Mouse (Mus musculus) bone marrow, adult 2 months (tissue): ENCODE results near the gene Tlx2. TPM values are rescaled to one million over a fixed set of nuclear protein-coding genes. Genes with fewer than 3 reads are reported as not detected.
A peak's percentile ranks its signal among the peaks of the same experiment; 100 is the strongest.

Source experiments
- H3K27ac ChIP-seq: fragments of 200-500 bp; 2 replicates; pipeline ENCODE4 v1.5.1; 2012; ENCODE audit warnings: low read depth, mild to moderate bottlenecking, control low read depth, inconsistent platforms, low read length; ENCODE audit not compliant: control insufficient read depth, poor library complexity, insufficient read depth
- H3K4me1 ChIP-seq: fragments of 200-500 bp; 2 replicates; pipeline ENCODE4 v1.6.1; 2011; ENCODE audit warnings: low read length; ENCODE audit not compliant: control insufficient read depth, insufficient read depth
- H3K4me3 ChIP-seq: fragments of 200-500 bp; replicated peaks from 2 replicates; pipeline ENCODE3; 2011; ENCODE audit warnings: mild to moderate bottlenecking, low read depth, low read length, control low read depth; ENCODE audit not compliant: control insufficient read depth
- CTCF ChIP-seq: fragments of 200-500 bp; IDR thresholded peaks from 2 replicates; pipeline ENCODE4 v1.5.1; 2011; ENCODE audit warnings: low read length, control low read depth; ENCODE audit not compliant: control insufficient read depth, insufficient read depth
- POLR2A ChIP-seq: fragments of 200-500 bp; IDR thresholded peaks from 2 replicates; pipeline ENCODE4 v1.6.1; 2011; ENCODE audit warnings: low read depth, mild to moderate bottlenecking, control low read depth, low read length, borderline replicate concordance; ENCODE audit not compliant: control insufficient read depth
- WGBS: fragments of 180-500 bp; shearing (Covaris S2); methylation state at CpG from one replicate; pipeline ENCODE4 v1.1.7; 2018; 5-methylcytosine and 5-hydroxymethylcytosine counted together
- polyA plus RNA-seq: library from polyadenylated mRNA; stranded (reverse); fragments of >200 nt; gene quantifications from 2 replicates; pipeline ENCODE4 v1.2.4, GENCODE M21; 2011; ENCODE audit warnings: low replicate concordance; ENCODE audit not compliant: missing spikeins, insufficient read depth, insufficient read length

Gene Tlx2
- polyA plus RNA-seq, 1 experiment: not detected

DNA sequence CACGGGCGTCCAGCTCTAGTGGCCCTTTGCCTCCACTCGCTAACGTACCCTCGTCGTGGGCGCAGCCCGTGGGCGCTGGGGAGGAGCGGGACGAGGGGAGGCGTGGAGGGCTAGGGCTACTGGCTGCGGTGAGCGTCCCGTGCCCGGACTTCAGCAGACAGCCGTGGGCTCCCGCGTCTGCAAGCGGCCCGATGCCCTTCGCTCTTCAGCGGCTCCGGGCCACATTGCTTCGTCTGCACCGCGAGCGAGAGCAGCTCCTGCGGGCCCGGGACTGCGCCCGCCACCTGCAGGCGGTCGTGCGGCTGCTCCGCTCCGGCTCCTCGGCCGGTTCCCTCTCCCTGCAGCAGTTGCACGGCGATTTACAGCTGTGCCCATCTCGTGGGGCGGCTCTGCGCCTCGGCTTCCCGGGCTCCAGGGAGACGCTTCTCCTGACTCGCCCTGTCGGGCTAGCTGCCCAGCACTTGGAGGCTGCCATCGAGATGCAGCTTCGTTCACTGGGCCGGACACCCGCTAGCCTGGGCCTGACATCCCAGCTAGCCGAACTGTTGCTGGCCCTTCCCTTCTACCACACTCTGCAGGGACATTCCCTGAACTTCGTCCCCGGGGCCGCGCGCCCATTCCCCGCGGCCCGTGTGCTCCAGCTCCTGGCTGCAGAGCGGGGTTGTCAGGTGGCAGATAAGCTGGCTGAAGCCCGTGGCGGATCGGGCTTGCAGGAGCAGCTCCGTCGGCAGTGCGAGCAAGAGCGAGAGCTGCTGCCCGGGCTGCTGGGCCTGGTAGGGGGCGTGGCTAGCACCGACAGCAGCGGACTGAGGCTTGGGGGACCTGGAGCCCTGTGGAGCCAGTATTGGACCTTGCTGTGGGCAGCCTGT, 31.8 kb upstream of the Tlx2 start:
- TF ChIP-seq CTCF (peak; percentile 45; the same call in 1 of the 2 replicates), POLR2A (peak; percentile 49; the same call in 1 of the 2 replicates)
- Histone ChIP-seq H3K27ac (peak overlapping the region; percentile 79), H3K4me1 (no peaks in the 10 kb centered on the region; the same call in 1 of the 2 replicates), H3K4me3 (peak overlapping the region; percentile 87)
- under 1% methylated on average over 74 of the region's 74 CpGs for WGBS

DNA sequence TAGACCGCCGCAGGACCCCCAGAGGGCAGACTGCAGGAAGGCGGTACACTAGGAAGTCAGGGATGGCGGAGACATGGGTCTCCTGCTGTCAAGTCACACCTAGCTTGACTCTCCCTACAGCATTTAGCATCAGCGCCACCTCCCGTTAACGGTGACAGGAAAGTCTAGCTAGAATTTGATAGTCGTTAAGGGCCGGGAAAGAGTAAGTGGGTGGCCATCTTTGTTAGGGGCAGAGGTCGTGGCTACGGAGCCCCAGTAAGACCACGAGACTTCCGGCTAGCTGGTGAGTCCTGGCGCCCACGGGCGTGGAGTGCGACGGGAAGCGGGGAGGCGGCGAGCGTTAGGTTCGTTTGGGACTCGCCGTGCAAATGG, 31.2 kb upstream of the Tlx2 start, which contains the start of the genes Ccdc142 and Gm42688:
Gene Ccdc142, plus strand, starts transcription at position 286 of the 372 bp plus-strand sequence.
Gene Gm42688, plus strand, starts transcription at position 302 of the 372 bp plus-strand sequence.
- TF ChIP-seq CTCF (peak; percentile 72), POLR2A (peak; percentile 52; the same call in 1 of the 2 replicates)
- Histone ChIP-seq H3K27ac (peak within 1 kb of the TSS; percentile 79), H3K4me3 (peak within 1 kb of the TSS; percentile 87), H3K4me1 (no peaks in the 10 kb centered on the region; the same call in 1 of the 2 replicates)
- under 1% methylated on average over 25 of the region's 25 CpGs for WGBS

DNA sequence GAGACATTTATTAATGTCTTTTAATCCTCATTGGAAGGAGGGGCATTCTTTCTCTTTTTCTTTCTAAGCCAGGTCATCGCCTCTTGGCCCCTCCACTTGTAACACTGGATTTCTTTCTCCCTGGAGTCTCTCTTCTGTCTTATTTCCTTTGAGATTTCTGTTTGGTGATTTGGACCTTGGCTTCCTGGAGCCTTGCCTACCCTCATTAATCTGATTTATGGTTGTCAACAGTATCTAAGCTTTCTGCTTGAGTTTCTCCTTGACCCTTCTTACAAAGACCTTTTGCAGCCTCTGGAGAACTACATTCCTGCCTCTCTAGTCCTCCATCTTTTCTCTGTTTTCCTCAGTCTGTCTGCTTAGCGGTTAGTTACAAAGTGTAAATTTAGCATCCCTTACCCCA, 28.3 kb upstream of the Tlx2 start:
- Histone ChIP-seq H3K4me1 (peaks cover 1% of the 10 kb centered on the region; the same call in 1 of the 2 replicates), H3K27ac (no peak overlapping the region), H3K4me3 (no peak overlapping the region)
- TF ChIP-seq POLR2A (no peak), CTCF (no peak)
- WGBS: 80% methylated on average over 2 of the region's 2 CpGs

DNA sequence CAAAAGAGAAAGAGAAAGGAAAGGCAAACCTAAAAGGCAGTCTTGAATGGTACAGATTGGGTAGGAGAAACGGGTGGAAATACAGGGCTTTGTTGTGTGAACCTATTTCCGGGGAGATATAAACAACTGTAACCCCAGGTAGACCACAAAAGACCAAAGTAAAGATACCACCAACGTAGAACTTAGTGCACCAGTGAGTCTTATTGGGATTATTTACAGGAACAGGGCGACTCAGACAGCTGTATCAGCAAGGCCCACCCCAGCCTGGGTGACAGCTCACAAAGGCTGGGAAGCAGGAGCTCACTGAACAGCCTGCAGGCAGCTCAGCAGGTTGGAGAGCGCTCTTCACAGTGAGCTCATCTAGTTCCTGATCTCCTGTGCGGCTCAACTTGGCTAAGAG, 25.9 kb upstream of the Tlx2 start:
- H3K27ac ChIP-seq: no peak overlapping the region
- WGBS: 51% methylated on average over 6 of the region's 6 CpGs
- no peak for TF ChIP-seq POLR2A
- no peak for TF ChIP-seq CTCF
- H3K4me1 ChIP-seq: peaks cover 1% of the 10 kb centered on the region; the same call in 1 of the 2 replicates
- H3K4me3 ChIP-seq: no peak overlapping the region

DNA sequence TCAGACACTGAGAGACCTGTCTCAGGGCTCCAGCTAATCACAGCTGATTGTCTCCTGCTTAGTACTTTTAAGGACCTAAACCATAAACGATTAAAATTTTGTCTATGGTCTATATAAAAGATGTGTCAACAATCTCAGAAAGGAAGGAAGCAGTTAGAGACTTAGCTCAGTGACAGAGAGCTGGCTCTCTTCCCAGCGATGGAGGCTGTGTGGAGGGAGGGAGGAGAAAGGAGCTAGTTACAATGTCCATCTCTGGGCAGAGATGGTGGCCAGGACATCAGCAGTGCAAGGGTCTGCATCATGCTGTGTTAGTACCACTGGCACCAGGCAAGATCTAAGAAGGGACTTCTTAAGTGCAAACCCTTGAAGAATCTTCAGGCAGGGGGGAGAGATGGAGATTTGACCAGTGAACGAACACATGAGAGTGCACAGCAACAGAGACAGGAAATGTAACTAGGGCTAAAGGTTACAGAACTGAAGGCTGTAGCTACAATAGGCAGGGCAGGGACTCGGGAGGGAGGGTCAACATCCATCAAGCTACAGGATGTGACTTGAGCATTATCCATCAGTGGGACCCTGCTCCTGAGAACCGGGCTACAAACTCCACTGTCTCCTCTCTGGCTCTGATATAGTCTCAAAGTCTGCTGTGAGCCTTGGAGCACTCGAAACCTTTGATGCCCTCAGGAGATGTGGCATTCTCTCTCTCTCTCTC, 22.5 kb upstream of the Tlx2 start:
- H3K4me3 ChIP-seq: no peak overlapping the region
- 10% methylated on average over 6 of the region's 6 CpGs for WGBS
- peaks cover 1% of the 10 kb centered on the region; the same call in 1 of the 2 replicates for H3K4me1 ChIP-seq
- no peak overlapping the region for H3K27ac ChIP-seq
- no peak for TF ChIP-seq POLR2A
- TF ChIP-seq CTCF: no peak

DNA sequence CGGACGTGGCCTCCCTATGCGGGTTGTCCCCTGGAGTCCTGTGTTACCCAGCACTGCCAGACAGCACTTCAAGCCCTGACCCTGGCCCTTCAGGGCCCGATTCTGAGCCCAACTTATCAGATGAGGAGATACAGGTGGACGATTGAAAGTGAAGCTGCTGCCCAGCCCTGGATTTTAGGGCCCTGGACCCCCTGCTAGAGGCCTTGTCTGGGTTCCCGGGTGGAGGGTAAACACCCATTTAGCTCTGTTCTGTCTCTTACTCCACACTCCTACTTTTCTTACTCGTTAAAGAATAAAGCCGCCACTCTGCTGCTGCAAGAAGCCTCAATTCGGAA, 17.8 kb upstream of the Tlx2 start:
- Histone ChIP-seq H3K4me1 (no peaks in the 10 kb centered on the region; the same call in 1 of the 2 replicates), H3K4me3 (no peak overlapping the region), H3K27ac (no peak overlapping the region; the same call in 1 of the 2 replicates)
- WGBS: 52% methylated on average over 9 of the region's 9 CpGs
- TF ChIP-seq POLR2A (no peak), CTCF (no peak)

DNA sequence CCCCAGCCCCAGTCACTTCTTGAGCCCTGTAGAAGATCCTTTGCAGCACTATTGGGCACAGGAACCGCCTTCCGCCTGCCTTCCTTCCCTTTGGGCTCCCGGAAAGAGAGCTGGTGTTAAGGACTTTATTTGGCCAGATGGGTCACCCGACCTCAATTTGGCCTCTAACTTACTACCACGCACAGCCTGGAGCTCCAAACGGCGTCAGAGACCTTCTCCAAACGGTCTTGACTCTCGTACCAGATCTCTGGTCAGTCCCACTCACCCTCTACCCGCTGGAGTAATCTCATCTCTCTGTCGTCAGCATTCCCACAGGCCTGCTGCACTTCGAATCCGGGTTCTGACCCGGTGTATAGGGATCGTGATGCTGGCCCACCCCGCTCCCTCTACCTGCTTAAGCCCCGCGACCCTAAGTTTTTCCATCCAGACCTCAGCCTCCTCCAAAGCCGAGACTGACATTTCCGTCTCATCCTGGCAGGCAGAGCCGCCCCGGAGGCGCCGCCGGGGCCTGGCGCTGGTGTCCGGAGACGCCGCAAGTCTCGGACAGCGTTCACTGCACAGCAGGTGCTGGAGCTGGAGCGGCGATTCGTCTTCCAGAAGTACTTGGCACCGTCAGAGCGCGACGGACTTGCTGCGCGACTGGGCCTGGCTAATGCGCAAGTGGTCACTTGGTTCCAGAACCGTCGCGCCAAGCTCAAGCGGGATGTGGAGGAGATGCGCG, 17.3 kb upstream of the Tlx2 start:
- Histone ChIP-seq H3K27ac (no peak overlapping the region; the same call in 1 of the 2 replicates), H3K4me3 (peak overlapping the region; percentile 41), H3K4me1 (no peaks in the 10 kb centered on the region)
- TF ChIP-seq CTCF (no peak), POLR2A (no peak)
- WGBS: 20% methylated on average over 47 of the region's 47 CpGs

DNA sequence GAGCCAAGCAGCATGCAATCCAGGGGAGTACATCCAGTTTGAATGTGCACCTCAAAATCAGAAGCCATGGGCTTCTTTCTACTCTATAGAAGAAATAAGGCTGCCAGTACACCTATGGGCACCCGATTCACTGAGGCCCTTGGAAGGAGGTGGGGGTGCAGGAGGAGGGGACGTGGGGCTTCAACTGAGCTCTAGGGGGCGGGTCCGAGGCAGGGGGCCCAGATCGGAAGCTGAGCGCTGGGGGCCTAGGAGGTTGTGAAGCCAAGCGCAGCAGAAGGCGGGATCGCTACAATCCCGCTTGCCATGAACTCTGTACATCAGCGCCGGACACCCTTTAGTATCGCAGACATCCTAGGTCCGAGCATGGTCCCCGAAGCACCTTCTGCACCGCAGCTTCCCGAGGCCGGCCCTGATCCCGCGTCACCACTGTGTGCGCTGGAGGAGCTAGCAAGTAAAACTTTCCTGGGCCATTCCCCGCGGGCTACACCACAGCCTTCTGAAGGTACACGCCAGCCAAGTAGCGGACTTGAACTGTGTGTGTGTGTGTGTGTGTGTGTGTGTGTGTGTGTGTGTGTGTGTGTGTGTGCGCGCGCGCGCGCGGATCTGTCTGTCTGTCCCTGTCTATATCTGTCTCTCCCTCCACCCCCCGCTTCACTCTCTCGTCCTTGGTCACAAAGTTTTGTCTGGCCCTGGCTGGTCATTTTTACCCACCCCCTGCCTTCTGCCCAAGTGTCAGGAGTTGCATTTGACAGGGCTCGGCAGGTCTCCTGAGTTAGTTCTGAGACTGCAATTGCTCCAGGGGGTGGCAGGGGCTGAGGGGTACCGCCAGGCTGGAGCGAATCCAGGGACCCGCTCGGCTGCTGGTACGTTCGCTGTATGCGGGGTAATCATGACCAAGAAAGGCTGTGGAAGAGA, 16.3 kb upstream of the Tlx2 start, which contains the start of gene Lbx2:
Gene Lbx2, plus strand, starts transcription at position 247 of the 915 bp plus-strand sequence.
- Histone ChIP-seq H3K4me3 (peak within 1 kb of the TSS; percentile 41), H3K27ac (no peak within 1 kb of the TSS), H3K4me1 (no peaks in the 10 kb centered on the region)
- WGBS: 2% methylated on average over 37 of the region's 42 CpGs
- TF ChIP-seq CTCF (no peak), POLR2A (no peak)
